Mouse (Mus musculus) midbrain, embryonic 16.5 days (tissue): ENCODE measurements at regions not wholly inside any gene's neighbourhood (a gene's known extent, or its start where the extent isn't known, plus 50 kb on each side); places are given as distances from the start of the nearest gene placed in this dataset.

Experiments used
- ATAC-seq: fragments of 200-750 bp; cut with Nextera tagmentation; 2 replicates; pipeline ENCODE4 v1.8.0; 2017; ENCODE audit warnings: moderate TSS enrichment
- H3K27ac ChIP-seq: fragments of 300-500 bp; sonication (generic); 2 replicates; pipeline ENCODE4 v1.5.1; 2014; ENCODE audit warnings: mild to moderate bottlenecking, low read length, mixed read lengths
- H3K27me3 ChIP-seq: fragments of 300-500 bp; sonication (generic); 2 replicates; pipeline ENCODE4 v1.6.1; 2014; ENCODE audit warnings: low read depth, low read length, mixed read lengths; ENCODE audit not compliant: control insufficient read depth, insufficient read depth
- H3K36me3 ChIP-seq: fragments of 300-500 bp; sonication (generic); 2 replicates; pipeline ENCODE4 v1.6.1; 2014; ENCODE audit warnings: mild to moderate bottlenecking, low read length, moderate library complexity, mixed read lengths; ENCODE audit not compliant: control insufficient read depth, insufficient read depth
- H3K4me1 ChIP-seq: fragments of 300-500 bp; sonication (generic); 2 replicates; pipeline ENCODE4 v1.6.1; 2014; ENCODE audit warnings: mild to moderate bottlenecking, low read length, mixed read lengths; ENCODE audit not compliant: control insufficient read depth, insufficient read depth
- H3K4me2 ChIP-seq: fragments of 300-500 bp; sonication (generic); 2 replicates; pipeline ENCODE4 v1.6.1; 2014; ENCODE audit warnings: mild to moderate bottlenecking, low read length, mixed read lengths
- H3K4me3 ChIP-seq: fragments of 300-500 bp; sonication (generic); 2 replicates; pipeline ENCODE4 v1.5.1; 2014; ENCODE audit warnings: low read depth, mild to moderate bottlenecking, low read length, moderate library complexity, mixed read lengths
- H3K9ac ChIP-seq: fragments of 300-500 bp; sonication (generic); 2 replicates; pipeline ENCODE4 v1.6.1; 2014; ENCODE audit warnings: low read depth, low read length, mixed read lengths
- H3K9me3 ChIP-seq: fragments of 300-500 bp; sonication (generic); replicated peaks from 2 replicates; pipeline ENCODE4 v1.6.1; 2014; ENCODE audit warnings: mild to moderate bottlenecking, low read length, mixed read lengths; ENCODE audit not compliant: control insufficient read depth, poor library complexity, severe bottlenecking
- WGBS: fragments of 180-500 bp; shearing (Covaris S2); extraction: QIAGEN DNeasy Blood & Tissue Kit; methylation state at CpG from one replicate; pipeline ENCODE4 v1.1.7; 2014; 5-methylcytosine and 5-hydroxymethylcytosine counted together

DNA sequence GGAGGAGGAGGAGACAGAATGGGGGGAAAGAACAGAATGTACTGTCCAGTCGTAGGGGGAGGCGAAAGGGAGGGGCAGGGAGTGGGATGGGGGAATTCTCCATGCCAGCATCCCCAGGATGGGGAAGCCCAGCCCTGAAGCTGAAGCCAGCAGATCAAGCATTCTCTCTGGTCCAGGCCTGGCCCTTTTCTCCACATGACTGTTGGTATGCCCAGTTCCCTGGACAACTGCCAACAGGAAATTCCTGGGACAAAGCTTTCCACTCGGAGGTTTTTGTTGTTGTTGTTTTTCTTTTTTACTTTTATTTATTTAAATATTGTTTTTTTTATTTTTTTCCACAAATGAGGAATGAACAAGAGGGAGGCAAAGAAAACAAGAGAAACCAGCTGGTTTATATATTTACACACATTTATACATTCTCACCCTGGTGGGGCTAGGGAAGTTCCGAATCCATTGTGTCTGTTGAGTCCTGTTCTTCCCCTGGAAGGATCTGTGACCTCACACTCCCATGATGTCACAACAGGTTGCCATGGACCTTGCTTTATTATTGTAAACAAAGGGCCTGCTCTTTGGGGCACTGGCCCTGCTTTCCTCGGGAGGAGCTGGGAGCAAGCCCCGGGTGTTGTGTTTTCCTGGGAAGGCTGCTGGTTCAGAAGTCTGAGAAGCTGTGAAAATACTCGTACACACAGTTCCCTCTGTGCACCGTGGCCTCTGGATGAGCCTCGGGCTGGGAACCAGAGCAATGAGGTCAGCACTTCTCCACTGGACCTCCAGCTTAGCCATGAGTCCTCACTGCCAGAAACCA is 135.5 kb upstream of the Med13l start:
- Histone ChIP-seq H3K9ac (no peak overlapping the region), H3K4me2 (no peak overlapping the region), H3K36me3 (no peaks in the 10 kb centered on the region), H3K27ac (peak overlapping the region; percentile 11; the same call in 1 of the 2 replicates), H3K9me3 (no peaks in the 10 kb centered on the region), H3K4me1 (peaks cover 14% of the 10 kb centered on the region), H3K27me3 (no peaks in the 10 kb centered on the region), H3K4me3 (no peak overlapping the region)
- 43% methylated on average over 9 of the region's 9 CpGs for WGBS
- no peak for ATAC-seq

DNA sequence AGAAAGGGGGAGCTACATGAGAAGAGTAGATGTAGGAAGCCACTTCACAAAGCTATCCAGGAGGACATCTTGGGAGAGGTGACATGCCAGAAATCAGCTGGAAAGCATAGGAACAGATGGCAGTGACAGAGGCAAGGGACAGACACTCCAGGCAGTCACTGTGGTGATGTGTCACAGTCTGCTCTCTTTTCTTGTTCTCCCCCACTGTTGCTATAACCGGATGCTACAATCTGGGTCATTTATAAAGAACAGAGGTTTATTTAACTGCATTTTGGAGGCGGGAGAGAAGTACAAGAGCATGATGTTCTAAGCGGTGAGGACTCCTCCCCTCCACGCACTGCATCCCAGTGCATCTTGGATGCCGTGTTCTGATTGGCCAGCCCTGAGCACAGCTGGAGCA is 133.8 kb upstream of the Med13l start:
- H3K4me3 ChIP-seq: no peak overlapping the region
- H3K4me2 ChIP-seq: no peak overlapping the region
- H3K27me3 ChIP-seq: no peaks in the 10 kb centered on the region
- no peak overlapping the region for H3K9ac ChIP-seq
- H3K9me3 ChIP-seq: no peaks in the 10 kb centered on the region
- peaks cover 11% of the 10 kb centered on the region for H3K4me1 ChIP-seq
- H3K36me3 ChIP-seq: no peaks in the 10 kb centered on the region
- WGBS: 66% methylated on average over 5 of the region's 5 CpGs
- no peak overlapping the region for H3K27ac ChIP-seq
- no peak for ATAC-seq

DNA sequence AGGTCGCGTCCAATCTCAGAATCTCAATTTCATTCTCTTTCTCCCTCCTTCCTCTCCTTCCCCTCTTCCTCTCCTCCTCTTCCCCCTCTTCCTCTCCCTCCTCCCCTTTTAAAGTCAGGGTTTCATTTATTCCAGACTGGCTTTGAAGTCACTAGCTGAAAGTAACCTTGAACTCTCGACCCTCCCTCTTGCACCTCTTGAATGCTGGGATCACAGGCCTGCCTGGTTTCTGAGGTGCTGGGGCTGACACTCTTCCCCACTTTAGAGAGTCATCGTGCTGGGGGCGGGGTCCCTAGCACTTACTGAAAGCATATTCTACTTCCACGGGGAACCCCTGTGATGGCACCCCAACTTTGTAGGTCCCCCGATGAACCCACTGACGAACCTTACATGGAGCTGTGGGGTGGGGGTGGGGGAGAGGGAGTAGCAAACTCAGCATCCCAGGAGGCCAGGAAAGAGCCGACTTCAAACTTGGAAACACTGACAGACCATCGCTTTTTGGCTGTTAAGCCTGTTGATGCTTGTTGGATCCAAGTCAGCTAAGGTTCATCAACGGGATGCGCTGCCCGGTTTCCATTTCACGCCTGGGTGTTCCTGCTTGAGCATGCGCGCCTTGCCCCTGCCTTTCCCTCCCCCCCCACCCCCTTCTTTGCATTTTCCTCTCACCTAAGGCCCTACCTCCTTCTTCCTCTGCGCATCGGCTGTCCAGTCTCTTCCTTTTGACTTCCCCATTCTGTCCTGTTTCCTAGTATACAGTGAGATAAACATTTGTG is 132.0 kb upstream of the Med13l start:
- Histone ChIP-seq H3K4me1 (no peaks in the 10 kb centered on the region), H3K9me3 (no peaks in the 10 kb centered on the region), H3K4me3 (no peak overlapping the region), H3K4me2 (no peak overlapping the region), H3K36me3 (no peaks in the 10 kb centered on the region), H3K9ac (no peak overlapping the region), H3K27ac (no peak overlapping the region), H3K27me3 (no peaks in the 10 kb centered on the region)
- no peak for ATAC-seq
- WGBS: 84% methylated on average over 18 of the region's 18 CpGs

DNA sequence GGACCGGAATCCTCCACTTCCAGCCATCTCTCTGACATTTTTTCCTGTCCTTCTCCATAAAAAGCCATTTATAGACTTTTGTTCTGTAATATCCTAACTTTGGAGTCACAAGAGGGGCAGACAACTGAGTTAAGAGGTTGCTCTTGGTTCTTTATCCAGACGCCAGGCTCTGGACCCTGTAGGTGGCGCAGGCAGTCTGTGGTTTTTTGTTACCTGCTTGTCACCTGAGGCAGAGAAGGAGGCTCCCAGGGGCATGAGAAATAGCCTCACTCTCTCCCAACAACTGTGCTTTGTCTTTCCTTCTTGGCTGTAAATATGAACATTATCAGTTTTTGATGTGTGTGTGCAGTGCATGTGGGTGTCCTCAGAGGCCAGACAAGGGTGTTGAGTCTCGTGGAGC is 126.9 kb upstream of the Med13l start:
- H3K27me3 ChIP-seq: peaks cover 18% of the 10 kb centered on the region
- no peak overlapping the region for H3K9ac ChIP-seq
- peaks cover 11% of the 10 kb centered on the region for H3K4me1 ChIP-seq
- no peak overlapping the region for H3K27ac ChIP-seq
- no peak overlapping the region for H3K4me3 ChIP-seq
- no peak for ATAC-seq
- H3K36me3 ChIP-seq: no peaks in the 10 kb centered on the region
- WGBS: 84% methylated on average over 4 of the region's 4 CpGs
- no peaks in the 10 kb centered on the region for H3K9me3 ChIP-seq
- no peak overlapping the region for H3K4me2 ChIP-seq

DNA sequence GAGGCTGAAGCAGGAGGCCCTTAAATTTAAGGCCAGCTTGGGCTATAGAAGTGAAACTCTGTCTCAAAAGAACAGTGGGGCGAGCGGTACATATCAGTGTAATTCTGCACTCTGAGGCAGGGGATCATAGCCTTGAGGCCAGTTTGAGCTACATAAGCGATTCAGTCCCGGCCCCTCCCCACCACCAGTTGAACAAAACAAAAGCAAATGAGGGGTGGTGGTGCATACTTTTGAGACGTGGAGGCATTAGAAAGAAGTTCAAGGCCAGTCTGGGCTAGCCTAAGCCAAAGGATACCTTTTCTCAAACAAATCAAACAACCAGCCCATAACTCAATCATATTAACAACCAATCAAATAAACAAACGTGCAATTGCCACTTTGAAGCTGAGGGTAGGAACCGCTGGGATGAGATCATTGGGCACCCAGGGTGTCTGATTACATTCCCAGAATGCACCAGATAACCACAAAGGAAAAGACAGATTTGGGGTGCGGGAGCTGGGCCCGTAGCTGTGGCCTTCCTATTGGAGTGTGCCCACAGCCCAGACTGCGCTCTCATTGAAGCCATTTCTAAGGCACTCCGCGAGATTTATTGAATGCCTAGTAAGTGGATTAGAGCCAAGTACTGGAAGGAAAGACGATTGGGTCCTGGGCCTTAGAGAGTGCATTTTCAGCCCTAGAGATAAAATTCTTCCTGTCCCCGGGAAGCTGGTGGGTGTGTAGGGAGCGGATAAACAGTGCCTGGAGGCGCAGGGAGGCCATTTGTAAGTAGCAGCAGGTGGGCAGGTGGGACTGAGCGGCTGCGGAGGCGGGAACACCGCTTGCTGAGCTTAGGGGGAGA is 125.5 kb upstream of the Med13l start:
- ATAC-seq: no peak
- Histone ChIP-seq H3K27ac (no peak overlapping the region), H3K4me1 (peaks cover 11% of the 10 kb centered on the region), H3K4me2 (peak overlapping the region; percentile 25; the same call in 1 of the 2 replicates), H3K27me3 (peaks cover 18% of the 10 kb centered on the region), H3K4me3 (no peak overlapping the region), H3K9me3 (no peaks in the 10 kb centered on the region), H3K9ac (no peak overlapping the region), H3K36me3 (no peaks in the 10 kb centered on the region)
- 16% methylated on average over 20 of the region's 20 CpGs for WGBS

DNA sequence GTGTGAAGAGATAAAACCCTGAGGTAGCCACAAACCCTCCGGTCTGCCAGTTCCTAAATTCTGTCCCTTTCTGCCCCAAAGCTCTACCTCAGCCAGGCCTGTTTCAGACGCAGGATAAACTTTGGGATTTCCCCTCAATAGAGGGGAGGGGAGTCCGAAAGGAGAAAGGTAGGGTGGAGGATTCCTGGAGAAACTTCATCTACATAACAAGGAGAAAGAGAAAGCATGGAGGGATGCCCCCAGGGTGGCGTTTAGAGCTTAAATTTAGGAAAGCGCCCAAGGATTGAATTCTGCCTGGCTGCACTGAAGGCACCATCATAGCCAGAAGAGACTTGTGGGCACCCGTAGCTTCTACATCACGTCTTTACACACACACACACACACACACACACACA is 124.9 kb upstream of the Med13l start:
- H3K27me3 ChIP-seq: peaks cover 18% of the 10 kb centered on the region
- H3K9me3 ChIP-seq: no peaks in the 10 kb centered on the region
- H3K9ac ChIP-seq: no peak overlapping the region
- peaks cover 11% of the 10 kb centered on the region for H3K4me1 ChIP-seq
- no peak overlapping the region for H3K27ac ChIP-seq
- H3K4me3 ChIP-seq: no peak overlapping the region
- peak overlapping the region; percentile 25; the same call in 1 of the 2 replicates for H3K4me2 ChIP-seq
- no peak for ATAC-seq
- no peaks in the 10 kb centered on the region for H3K36me3 ChIP-seq
- WGBS: 16% methylated on average over 7 of the region's 7 CpGs

DNA sequence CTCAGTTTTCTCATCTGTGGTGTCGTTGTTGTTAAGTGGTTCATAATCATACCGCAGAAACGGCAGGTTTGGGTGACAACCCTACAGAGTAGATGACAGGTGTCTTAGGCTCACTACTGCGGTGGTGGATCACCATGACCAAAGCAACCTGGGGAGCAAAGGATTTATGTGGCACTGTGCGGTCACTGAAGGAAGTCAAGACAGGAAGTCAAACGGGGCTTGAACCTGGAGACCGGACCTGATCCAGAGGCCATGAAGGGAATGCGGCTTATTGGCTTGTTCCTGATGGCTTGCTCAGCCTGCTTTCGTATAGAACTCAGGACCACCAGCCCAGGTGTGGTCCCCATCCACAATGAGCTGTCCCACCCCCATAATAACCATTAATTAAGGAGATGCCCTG is 124.4 kb upstream of the Med13l start:
- Histone ChIP-seq H3K27ac (no peak overlapping the region), H3K36me3 (no peaks in the 10 kb centered on the region), H3K9me3 (no peaks in the 10 kb centered on the region), H3K4me1 (peaks cover 11% of the 10 kb centered on the region), H3K4me3 (no peak overlapping the region), H3K4me2 (no peak overlapping the region), H3K9ac (no peak overlapping the region), H3K27me3 (peaks cover 18% of the 10 kb centered on the region)
- WGBS: 25% methylated on average over 9 of the region's 9 CpGs
- no peak for ATAC-seq

DNA sequence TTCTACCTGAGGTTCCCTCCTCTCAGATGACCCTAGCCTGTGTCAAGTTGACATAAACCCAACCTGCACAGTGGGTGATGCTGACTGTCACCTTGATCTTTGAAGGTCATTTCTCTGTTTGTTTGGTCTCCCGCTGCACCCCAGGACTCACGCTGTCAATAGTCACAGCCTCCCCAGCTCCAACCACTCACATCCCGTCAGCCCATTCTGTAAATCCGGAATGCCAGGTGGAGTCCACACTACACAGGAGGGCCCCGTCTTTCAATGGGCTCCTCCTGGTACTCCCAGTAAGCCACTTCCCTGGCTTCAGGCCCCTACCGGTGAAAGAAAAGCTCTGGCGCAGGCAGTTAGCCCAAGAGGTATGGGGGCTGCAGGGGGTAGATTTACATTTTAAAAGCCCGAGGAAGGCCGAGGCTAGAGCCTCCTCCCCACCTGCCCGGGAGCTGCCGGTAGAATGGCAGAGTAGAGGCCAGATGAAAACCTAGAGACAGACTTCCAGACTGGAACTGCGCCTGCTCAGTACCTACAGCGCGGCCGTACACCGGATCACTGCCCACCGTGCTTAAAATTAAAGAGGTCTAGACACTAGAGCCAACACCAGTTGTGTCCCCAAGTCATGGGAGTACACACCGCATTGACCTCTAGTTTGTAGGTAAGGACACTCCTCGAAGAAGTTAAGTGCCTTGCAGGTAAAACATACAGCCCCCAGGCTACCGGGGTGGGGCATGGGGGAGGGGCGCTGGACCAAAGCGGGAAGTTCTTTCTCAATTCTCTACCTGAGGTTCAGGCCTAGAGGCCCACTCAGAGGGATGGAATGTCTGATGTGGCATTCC is 123.8 kb upstream of the Med13l start:
- Histone ChIP-seq H3K4me2 (peak overlapping the region; percentile 19; the same call in 1 of the 2 replicates), H3K27ac (no peak overlapping the region), H3K4me1 (peaks cover 11% of the 10 kb centered on the region), H3K4me3 (peak overlapping the region; percentile 3; the same call in 1 of the 2 replicates), H3K36me3 (no peaks in the 10 kb centered on the region), H3K9me3 (no peaks in the 10 kb centered on the region), H3K27me3 (peaks cover 18% of the 10 kb centered on the region), H3K9ac (no peak overlapping the region)
- WGBS: 10% methylated on average over 22 of the region's 22 CpGs
- ATAC-seq: no peak
